Mouse (Mus musculus) hindbrain, embryonic 16.5 days (tissue): ENCODE results near the gene Slc41a2. TPM values are rescaled to one million over a fixed set of nuclear protein-coding genes. Genes with fewer than 3 reads are reported as not detected.

Experiments
- ATAC-seq: fragments of 200-750 bp; cut with Nextera tagmentation; 2 replicates; pipeline ENCODE4 v1.8.0; 2017; ENCODE audit warnings: moderate TSS enrichment, moderate library complexity
- H3K27ac ChIP-seq: fragments of 300-500 bp; sonication (generic); 2 replicates; pipeline ENCODE4 v1.5.1; 2014; ENCODE audit warnings: low read depth, mild to moderate bottlenecking, control low read depth, low read length, moderate library complexity
- H3K27me3 ChIP-seq: fragments of 300-500 bp; sonication (generic); replicated peaks from 2 replicates; pipeline ENCODE4 v1.6.1; 2014; ENCODE audit warnings: low read length; ENCODE audit not compliant: control insufficient read depth, insufficient read depth
- H3K36me3 ChIP-seq: fragments of 300-500 bp; sonication (generic); 2 replicates; pipeline ENCODE4 v1.6.1; 2014; ENCODE audit warnings: mild to moderate bottlenecking, low read length, moderate library complexity, mixed read lengths; ENCODE audit not compliant: control insufficient read depth, insufficient read depth
- H3K4me1 ChIP-seq: fragments of 300-500 bp; sonication (generic); 2 replicates; pipeline ENCODE4 v1.6.1; 2014; ENCODE audit warnings: low read depth, low read length; ENCODE audit not compliant: control insufficient read depth, insufficient read depth
- H3K4me2 ChIP-seq: fragments of 300-500 bp; sonication (generic); 2 replicates; pipeline ENCODE4 v1.6.1; 2014; ENCODE audit warnings: mild to moderate bottlenecking, low read length, control low read depth, moderate library complexity
- H3K4me3 ChIP-seq: fragments of 300-500 bp; sonication (generic); 2 replicates; pipeline ENCODE4 v1.5.1; 2014; ENCODE audit warnings: mild to moderate bottlenecking, low read length, control low read depth, moderate library complexity
- H3K9ac ChIP-seq: fragments of 300-500 bp; sonication (generic); 2 replicates; pipeline ENCODE4 v1.6.1; 2014; ENCODE audit warnings: low read depth, mild to moderate bottlenecking, control low read depth, low read length, moderate library complexity
- H3K9me3 ChIP-seq: fragments of 300-500 bp; sonication (generic); 2 replicates; pipeline ENCODE4 v1.6.1; 2014; ENCODE audit warnings: mild to moderate bottlenecking, low read length, moderate library complexity; ENCODE audit not compliant: control insufficient read depth
- WGBS: fragments of 180-500 bp; shearing (Covaris S2); extraction: QIAGEN DNeasy Blood & Tissue Kit; methylation state at CpG from one replicate; pipeline ENCODE4 v1.1.7; 2014; 5-methylcytosine and 5-hydroxymethylcytosine counted together
- polyA plus RNA-seq: library from polyadenylated mRNA; unstranded; fragments of >200 nt; fragmentation: Nextera tagmentation; extraction: Ambion mirVana; gene quantifications from 2 replicates; pipeline ENCODE4 v1.2.1, GENCODE M21; 2015

The Slc41a2 gene
- polyA plus RNA-seq, 1 experiment from 2014 or later, result 11.0 TPM

DNA sequence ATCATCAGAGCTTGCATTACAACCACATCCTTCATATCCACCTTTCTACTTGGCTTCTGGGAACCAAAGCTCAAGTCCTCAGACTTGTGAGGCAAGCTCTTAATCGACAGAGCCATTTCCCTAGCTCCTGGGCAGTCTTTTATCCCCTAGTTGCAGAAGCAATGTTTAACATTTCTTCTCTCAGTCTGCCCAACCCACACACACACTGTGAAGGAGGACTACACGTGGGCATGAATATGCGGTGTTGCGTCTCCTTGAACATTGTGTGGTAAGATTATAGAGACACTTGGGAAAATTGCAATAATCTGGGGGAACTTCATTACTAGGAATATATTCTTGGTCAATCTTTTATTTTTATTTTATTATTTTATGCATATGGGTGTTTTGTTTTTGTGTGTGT, 125.1 kb downstream of the Slc41a2 start:
- H3K27ac ChIP-seq, result no peak overlapping the region
- no peaks in the 10 kb centered on the region for H3K9me3 ChIP-seq
- H3K4me2 ChIP-seq, result no peak overlapping the region
- H3K4me3 ChIP-seq, result no peak overlapping the region
- H3K36me3 ChIP-seq, result no peaks in the 10 kb centered on the region
- ATAC-seq, result no peak
- no peaks in the 10 kb centered on the region; the same call in none of the 2 replicates for H3K4me1 ChIP-seq
- WGBS, result 93% methylated on average over 4 of the region's 4 CpGs
- no peak overlapping the region for H3K9ac ChIP-seq
- H3K27me3 ChIP-seq, result no peaks in the 10 kb centered on the region

DNA sequence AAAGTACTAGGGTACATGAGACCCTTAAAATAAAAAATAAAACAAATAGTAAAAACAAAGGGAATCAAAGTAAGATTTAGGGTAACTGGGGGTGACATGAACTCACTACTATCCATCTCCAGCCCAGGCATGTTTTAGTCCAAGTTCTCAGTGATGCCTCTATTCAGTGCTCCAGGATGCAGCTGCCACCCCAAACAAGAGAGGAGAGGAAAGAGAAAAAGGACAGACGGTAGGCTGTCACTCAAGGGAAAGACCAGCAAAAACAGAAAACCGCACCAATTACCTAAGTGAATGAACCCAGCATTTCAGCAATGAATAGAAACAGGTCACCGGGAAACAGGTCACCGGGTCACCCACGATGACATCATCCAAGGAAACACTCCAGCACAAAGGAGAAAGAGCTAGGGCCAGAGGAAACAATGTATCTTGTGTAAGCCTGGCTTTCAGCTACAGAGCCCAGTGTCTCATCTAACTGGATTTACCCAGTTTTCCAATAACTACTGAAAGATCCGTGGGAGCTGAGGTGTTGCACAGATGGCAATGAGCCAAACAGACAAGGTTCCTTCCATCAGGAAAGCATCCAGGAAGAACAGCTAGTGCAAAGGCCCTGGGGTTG, 126.6 kb downstream of the Slc41a2 start:
- no peaks in the 10 kb centered on the region for H3K36me3 ChIP-seq
- 23% methylated on average over 6 of the region's 6 CpGs for WGBS
- H3K4me2 ChIP-seq, result no peak overlapping the region
- no peak overlapping the region for H3K27ac ChIP-seq
- no peaks in the 10 kb centered on the region for H3K9me3 ChIP-seq
- ATAC-seq, result no peak
- no peaks in the 10 kb centered on the region; the same call in none of the 2 replicates for H3K4me1 ChIP-seq
- H3K9ac ChIP-seq, result no peak overlapping the region
- H3K4me3 ChIP-seq, result no peak overlapping the region
- no peaks in the 10 kb centered on the region for H3K27me3 ChIP-seq

DNA sequence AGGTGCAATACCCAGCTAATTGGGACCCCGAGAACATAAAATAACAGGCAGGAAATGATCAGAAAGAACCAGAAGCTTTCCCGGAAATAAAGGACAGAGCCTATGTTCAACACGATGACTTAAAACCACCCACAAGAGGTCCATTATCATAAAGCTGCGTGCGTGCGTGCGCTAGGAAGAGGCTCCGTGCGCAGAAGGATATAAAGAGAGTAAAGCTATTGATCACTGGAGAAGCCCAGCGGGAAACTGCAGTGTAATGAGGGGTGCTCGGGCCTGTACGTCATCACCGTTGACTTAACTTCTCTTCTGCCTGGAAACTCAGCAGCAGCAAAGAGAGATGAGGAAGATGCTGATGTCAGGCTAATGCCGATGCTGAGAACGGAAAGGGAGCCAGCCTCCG, 127.6 kb downstream of the Slc41a2 start:
- Histone ChIP-seq H3K4me1 (no peaks in the 10 kb centered on the region; the same call in none of the 2 replicates), H3K27ac (no peak overlapping the region), H3K36me3 (no peaks in the 10 kb centered on the region), H3K9ac (peak overlapping the region; percentile 21; the same call in 1 of the 2 replicates), H3K4me2 (peak overlapping the region; percentile 36), H3K27me3 (no peaks in the 10 kb centered on the region), H3K4me3 (no peak overlapping the region), H3K9me3 (no peaks in the 10 kb centered on the region)
- 55% methylated on average over 16 of the region's 16 CpGs for WGBS
- no peak for ATAC-seq

DNA sequence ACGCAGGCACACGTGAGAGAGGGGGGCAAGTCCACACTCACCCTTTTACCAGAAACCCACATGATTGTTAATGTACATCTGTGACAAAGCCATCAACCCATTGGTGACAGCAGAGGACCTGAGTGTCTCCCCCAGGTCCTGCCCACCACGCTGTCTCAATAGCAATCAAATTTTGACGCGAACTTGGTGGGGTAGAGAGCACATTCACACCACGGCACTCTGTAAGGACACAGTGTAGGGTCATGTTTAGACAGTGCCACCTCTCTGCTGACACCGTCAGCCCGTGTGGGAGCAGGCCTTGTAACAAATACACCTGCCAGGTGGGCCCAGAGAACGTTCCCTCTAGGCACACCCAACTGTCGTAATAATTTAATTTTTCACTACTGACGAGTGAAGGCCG, 128.3 kb downstream of the Slc41a2 start:
- no peak overlapping the region for H3K9ac ChIP-seq
- H3K9me3 ChIP-seq, result no peaks in the 10 kb centered on the region
- no peaks in the 10 kb centered on the region; the same call in none of the 2 replicates for H3K4me1 ChIP-seq
- H3K36me3 ChIP-seq, result no peaks in the 10 kb centered on the region
- 72% methylated on average over 12 of the region's 12 CpGs for WGBS
- no peak overlapping the region for H3K4me2 ChIP-seq
- no peak for ATAC-seq
- no peak overlapping the region for H3K4me3 ChIP-seq
- no peak overlapping the region for H3K27ac ChIP-seq
- no peaks in the 10 kb centered on the region for H3K27me3 ChIP-seq

DNA sequence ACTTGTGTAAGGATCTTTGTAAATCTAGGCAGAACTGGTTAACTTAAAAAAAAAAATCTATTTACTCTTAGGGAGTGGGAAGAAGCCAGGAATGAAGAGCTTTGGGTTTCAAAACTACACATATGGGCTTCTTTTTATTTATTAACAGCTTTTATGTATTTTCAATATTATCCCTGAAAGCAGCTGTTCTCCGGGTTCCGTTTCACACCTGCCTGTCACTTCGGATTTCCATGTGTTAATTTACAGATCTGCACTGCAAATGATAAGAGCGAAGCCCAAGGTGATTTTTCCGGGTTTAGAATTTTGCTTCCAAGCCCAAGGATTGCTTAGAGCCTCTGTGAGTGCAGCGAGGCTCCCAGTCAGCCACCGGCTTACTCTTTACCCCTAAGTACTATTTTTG, 129.2 kb downstream of the Slc41a2 start:
- no peak overlapping the region for H3K9ac ChIP-seq
- WGBS, result 77% methylated on average over 7 of the region's 7 CpGs
- H3K4me1 ChIP-seq, result no peaks in the 10 kb centered on the region; the same call in none of the 2 replicates
- H3K27me3 ChIP-seq, result no peaks in the 10 kb centered on the region
- H3K36me3 ChIP-seq, result no peaks in the 10 kb centered on the region
- no peak for ATAC-seq
- H3K9me3 ChIP-seq, result no peaks in the 10 kb centered on the region
- no peak overlapping the region for H3K4me2 ChIP-seq
- H3K4me3 ChIP-seq, result no peak overlapping the region
- no peak overlapping the region for H3K27ac ChIP-seq

DNA sequence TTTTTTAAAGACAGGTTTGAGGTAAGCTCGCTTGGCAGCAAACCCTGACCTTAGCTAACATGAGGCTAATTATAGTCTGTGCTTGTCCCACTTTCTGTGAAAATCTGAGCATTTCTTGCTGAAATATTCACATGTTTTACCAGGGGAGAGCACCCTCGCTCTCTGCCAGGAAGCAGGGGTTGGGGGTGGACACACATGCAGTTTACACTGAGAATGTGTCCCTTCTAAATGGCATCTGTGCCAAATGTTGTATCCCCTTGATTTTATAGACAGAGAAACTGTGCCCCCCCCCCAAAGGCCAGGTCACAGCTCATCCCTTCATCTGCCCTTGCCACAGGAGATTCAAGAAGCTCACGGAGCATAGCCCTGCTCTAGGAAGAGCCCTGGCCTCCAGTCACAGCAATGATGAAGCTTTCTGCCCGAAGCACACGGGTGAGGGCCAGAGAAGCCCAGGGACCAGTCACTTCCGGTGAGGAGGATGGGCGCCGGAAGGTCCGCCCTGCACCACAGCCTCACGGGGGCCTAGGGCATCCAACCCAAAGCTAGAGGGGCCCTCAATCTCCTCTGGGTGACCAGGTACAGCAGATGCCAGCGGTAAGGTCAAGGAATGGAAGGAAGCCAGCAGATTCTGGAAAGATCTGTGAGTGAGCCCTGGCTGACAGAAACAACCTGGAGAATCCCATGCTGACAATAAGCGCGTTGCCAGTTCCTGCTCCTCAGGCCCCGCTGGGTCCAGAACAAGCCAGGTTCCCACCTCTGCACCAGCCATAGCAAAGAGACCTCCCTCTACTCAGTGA, 134.6 kb downstream of the Slc41a2 start:
- no peaks in the 10 kb centered on the region for H3K27me3 ChIP-seq
- H3K9ac ChIP-seq, result no peak overlapping the region
- ATAC-seq, result no peak
- no peak overlapping the region for H3K4me2 ChIP-seq
- no peak overlapping the region for H3K4me3 ChIP-seq
- H3K36me3 ChIP-seq, result no peaks in the 10 kb centered on the region
- no peak overlapping the region; the same call in 1 of the 2 replicates for H3K27ac ChIP-seq
- 89% methylated on average over 14 of the region's 14 CpGs for WGBS
- no peaks in the 10 kb centered on the region for H3K9me3 ChIP-seq
- no peaks in the 10 kb centered on the region; the same call in 1 of the 2 replicates for H3K4me1 ChIP-seq

DNA sequence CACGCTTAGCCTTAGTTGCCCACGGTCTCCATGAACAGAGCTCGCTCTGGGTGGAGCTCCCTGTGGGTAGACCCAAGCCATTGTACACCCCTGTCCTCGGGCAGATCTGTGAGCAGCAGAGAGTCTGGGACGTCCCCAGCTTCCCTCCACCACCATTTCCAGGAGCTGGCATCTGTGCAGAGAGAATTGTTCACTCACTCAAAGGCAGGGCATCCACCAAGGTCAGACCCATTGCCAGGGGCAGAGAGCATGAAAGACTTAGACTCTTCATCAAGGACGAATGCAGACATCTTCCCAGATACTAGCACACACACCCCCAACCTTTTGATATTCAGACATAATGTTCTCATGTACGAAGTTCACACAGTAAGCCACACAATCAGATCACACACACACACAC, 136.2 kb downstream of the Slc41a2 start:
- no peak overlapping the region for H3K4me2 ChIP-seq

DNA sequence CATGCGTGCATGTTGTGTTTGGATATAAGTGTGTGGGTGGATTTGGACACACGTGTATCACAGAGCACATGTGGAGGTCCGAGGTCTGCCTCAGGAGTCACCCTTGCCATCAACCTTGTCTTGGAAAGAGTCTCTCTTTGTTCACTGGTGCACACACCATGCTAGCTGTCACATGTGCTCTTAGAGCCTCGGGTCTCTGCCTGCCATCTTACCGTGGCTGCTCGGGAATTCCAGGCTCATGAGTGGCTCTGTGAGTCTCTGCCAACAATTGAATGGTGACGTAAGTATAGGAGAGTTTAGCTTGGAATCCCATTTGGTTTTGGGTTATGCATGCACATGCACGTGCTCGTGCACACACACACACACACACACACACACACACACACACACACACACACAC, 138.4 kb downstream of the Slc41a2 start:
- H3K4me1 ChIP-seq, result no peaks in the 10 kb centered on the region
- no peak overlapping the region for H3K4me3 ChIP-seq
- no peaks in the 10 kb centered on the region for H3K36me3 ChIP-seq
- no peaks in the 10 kb centered on the region for H3K9me3 ChIP-seq
- no peak overlapping the region for H3K9ac ChIP-seq
- 82% methylated on average over 9 of the region's 9 CpGs for WGBS
- H3K4me2 ChIP-seq, result no peak overlapping the region
- H3K27me3 ChIP-seq, result no peaks in the 10 kb centered on the region
- H3K27ac ChIP-seq, result no peak overlapping the region
- ATAC-seq, result no peak

More for the DNA sequence above, 136.2 kb downstream of the Slc41a2 start:
- ATAC-seq, result no peak
- Histone ChIP-seq H3K4me3 (no peak overlapping the region), H3K4me1 (no peaks in the 10 kb centered on the region; the same call in 1 of the 2 replicates), H3K9me3 (no peaks in the 10 kb centered on the region), H3K27me3 (no peaks in the 10 kb centered on the region), H3K9ac (no peak overlapping the region), H3K27ac (no peak overlapping the region), H3K36me3 (no peaks in the 10 kb centered on the region)
- WGBS, result 83% methylated on average over 7 of the region's 7 CpGs

DNA sequence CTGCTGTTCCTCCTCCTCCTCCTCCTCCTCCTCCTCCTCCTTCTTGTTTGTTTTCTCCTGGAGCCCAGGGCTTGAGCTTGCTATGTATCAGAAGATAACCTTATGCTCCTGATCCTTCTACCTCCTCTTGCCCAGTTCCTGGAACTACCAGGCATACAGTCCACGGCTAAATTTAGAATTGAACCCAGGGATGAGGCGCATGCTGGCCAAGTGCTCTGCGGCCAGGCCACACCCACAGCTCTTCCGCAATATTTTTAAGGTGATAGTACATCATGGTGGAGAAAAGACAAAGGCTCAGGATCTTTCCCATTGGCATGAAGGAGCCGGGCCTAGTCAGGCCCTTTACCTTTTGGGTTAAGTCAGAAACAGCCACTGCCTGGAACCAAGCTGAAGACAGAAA, 139.0 kb downstream of the Slc41a2 start:
- no peaks in the 10 kb centered on the region for H3K36me3 ChIP-seq
- WGBS, result 89% methylated on average over 5 of the region's 5 CpGs
- H3K4me3 ChIP-seq, result no peak overlapping the region
- no peaks in the 10 kb centered on the region for H3K27me3 ChIP-seq
- H3K27ac ChIP-seq, result no peak overlapping the region
- no peak overlapping the region for H3K4me2 ChIP-seq
- H3K9ac ChIP-seq, result no peak overlapping the region
- no peaks in the 10 kb centered on the region for H3K4me1 ChIP-seq
- no peaks in the 10 kb centered on the region for H3K9me3 ChIP-seq
- ATAC-seq, result no peak
